Mouse (Mus musculus): Measurements from ENCODE around the gene Gm12253. TPM values are rescaled to one million over a fixed set of nuclear protein-coding genes. Genes with fewer than 3 reads are reported as not detected.

Gene Gm12253
- not detected in 2 replicates for polyA plus RNA-seq (2012; rRNA removed)

DNA sequence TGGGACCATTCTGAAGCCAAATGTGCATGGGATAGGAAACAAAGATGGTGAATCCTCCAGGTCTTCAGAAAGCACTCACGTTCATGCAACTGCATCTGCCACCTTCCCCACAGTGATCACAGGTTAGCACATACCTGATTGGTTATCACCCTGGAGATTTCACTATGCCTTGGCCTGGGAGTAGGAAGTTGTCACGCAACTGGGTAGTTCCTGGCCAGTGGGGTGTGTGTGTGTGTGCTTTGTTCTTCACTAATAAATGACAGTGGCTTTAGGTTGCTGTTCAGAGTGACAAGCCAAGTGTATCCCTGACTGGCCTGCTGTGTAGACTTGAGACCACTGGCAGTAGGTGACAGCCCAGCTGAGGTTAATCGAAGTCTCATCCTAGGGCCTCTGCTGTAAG is at the start of gene Gm12253:
Gene Gm12253, plus strand, starts transcription at position 301 of the 400 bp plus-strand sequence.

DNA sequence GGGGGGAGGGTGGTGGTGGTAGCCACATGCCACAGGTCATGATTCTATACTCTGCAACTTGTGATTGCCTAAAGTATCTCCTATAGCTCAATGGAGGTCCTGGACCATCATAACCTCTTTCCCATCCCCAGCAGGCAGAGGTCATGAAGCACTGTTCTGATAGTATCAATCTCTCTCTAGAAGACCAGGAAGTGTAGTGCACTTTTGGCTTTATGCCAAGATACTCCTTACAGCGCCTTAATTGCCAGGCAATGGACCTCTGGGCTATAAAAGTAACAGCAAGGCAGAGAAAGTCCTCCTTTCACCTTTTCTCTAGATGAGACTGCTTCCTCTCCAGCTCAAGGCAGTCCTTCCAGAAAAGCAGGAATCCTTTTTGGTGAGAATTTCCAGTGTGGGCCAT is 11.5 kb upstream of the Gm12253 start, which contains the start of gene 1810065E05Rik:
Gene 1810065E05Rik, plus strand, starts transcription at position 297 of the 400 bp plus-strand sequence.

DNA sequence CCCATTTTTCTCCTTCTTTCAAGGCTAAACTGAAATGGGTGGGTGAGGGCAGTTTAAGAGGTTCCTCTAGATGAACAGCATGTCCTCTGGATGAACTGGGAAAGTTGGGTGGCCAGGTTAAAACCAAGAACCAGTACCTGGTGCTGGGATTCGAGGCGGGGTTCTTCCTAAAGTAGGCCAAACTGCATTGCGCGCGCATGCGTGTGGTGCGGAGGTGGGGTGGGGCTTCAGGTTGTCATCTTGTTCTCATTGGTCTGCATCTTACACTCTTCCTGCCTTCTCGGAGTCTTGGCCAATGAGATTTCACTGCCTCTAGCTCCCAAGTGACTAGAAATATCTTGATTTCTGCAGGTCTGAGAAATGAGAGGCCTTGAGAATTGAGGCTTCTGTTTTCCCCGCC is 20.4 kb downstream of the Gm12253 start, which contains the start of gene Lypd9:
Gene Lypd9, minus strand, starts transcription at position 165 of the 400 bp plus-strand sequence.

DNA sequence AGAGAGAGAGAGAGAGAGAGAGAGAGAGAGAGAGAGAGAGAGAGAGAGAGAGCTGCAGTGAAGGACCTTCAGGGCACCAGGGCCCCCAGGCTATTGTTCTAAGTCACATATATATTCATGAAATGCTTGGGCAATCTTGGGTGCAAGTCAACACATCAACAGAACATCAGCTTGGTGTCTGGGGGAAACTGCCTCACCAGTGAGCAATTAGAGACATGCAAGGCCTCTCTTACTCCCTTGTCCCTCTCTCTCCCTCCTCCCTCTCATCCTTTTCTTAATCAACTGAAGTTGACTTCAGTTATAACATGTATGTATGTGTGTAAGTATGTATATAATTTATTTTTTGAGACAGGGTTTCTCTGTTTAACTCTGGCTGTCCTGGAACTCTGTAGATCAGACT is 29.8 kb downstream of the Gm12253 start, which contains the start of gene Olfr30:
Gene Olfr30, minus strand, starts transcription at position 101 of the 400 bp plus-strand sequence.

Other genes with a start within 250 kb of the Gm12253 start
- gene Igtp, start 233.0 kb upstream of the Gm12253 start, polyA plus RNA-seq (2012; rRNA removed): 7.7 and 11.5 TPM in 2 replicates
- 9.3 and 12.9 TPM in 2 replicates for gene Irgm2, start 232.9 kb upstream of the Gm12253 start, polyA plus RNA-seq (2012; rRNA removed)
- 0.25 and 0.50 TPM in 2 replicates for gene 4930438A08Rik, start 157.8 kb upstream of the Gm12253 start, polyA plus RNA-seq (2012; rRNA removed)
- gene Zfp692, start 125.5 kb upstream of the Gm12253 start, polyA plus RNA-seq (2012; rRNA removed): 40.8 and 41.4 TPM in 2 replicates
- gene Zfp672, start 102.2 kb upstream of the Gm12253 start, polyA plus RNA-seq (2012; rRNA removed): 58.2 and 61.2 TPM in 2 replicates
- gene Sh3bp5l, start 101.8 kb upstream of the Gm12253 start, polyA plus RNA-seq (2012; rRNA removed): 34.0 and 37.9 TPM in 2 replicates
- 0.80 and 1.4 TPM in 2 replicates for gene Lypd8, start 53.5 kb upstream of the Gm12253 start, polyA plus RNA-seq (2012; rRNA removed)
- 0.42 and 1.6 TPM in 2 replicates for gene 1810065E05Rik, start 11.4 kb upstream of the Gm12253 start, polyA plus RNA-seq (2012; rRNA removed)
- gene Lypd9, start 20.4 kb downstream of the Gm12253 start, polyA plus RNA-seq (2012; rRNA removed): not detected in 2 replicates
- gene Olfr30, start 29.7 kb downstream of the Gm12253 start, polyA plus RNA-seq (2012; rRNA removed): not detected in 2 replicates
- gene Olfr332, start 60.0 kb downstream of the Gm12253 start, polyA plus RNA-seq (2012; rRNA removed): not detected in 2 replicates
- 0.20 TPM in 1 of 2 replicates, not detected in the other for gene Olfr331, start 70.0 kb downstream of the Gm12253 start, polyA plus RNA-seq (2012; rRNA removed)
- 4.6 and 8.1 TPM in 2 replicates for gene Olfr330, start 102.3 kb downstream of the Gm12253 start, polyA plus RNA-seq (2012; rRNA removed)
- 2.4 and 4.6 TPM in 2 replicates for gene Olfr329-ps, start 113.9 kb downstream of the Gm12253 start, polyA plus RNA-seq (2012; rRNA removed)
- 0.24 and 0.40 TPM in 2 replicates for gene Olfr328, start 123.1 kb downstream of the Gm12253 start, polyA plus RNA-seq (2012; rRNA removed)
- 0.50 TPM in 1 of 2 replicates, not detected in the other for gene Olfr224, start 138.0 kb downstream of the Gm12253 start, polyA plus RNA-seq (2012; rRNA removed)
- not detected in 2 replicates for gene Olfr325, start 145.2 kb downstream of the Gm12253 start, polyA plus RNA-seq (2012; rRNA removed)
- not detected in 2 replicates for gene Olfr324, start 162.6 kb downstream of the Gm12253 start, polyA plus RNA-seq (2012; rRNA removed)
- 0.28 TPM in 1 of 2 replicates, not detected in the other for gene 2210407C18Rik, start 183.5 kb downstream of the Gm12253 start, polyA plus RNA-seq (2012; rRNA removed)
- not detected in 2 replicates for gene Olfr323, start 197.9 kb downstream of the Gm12253 start, polyA plus RNA-seq (2012; rRNA removed)
- 0.06 TPM in 1 of 2 replicates, not detected in the other for gene Trim58, start 207.9 kb downstream of the Gm12253 start, polyA plus RNA-seq (2012; rRNA removed)
- not detected in 2 replicates for gene Olfr322, start 226.2 kb downstream of the Gm12253 start, polyA plus RNA-seq (2012; rRNA removed)
- not detected in 2 replicates for gene Olfr320, start 248.5 kb downstream of the Gm12253 start, polyA plus RNA-seq (2012; rRNA removed)

Data from ovary, adult 2 months (tissue).